Mouse (Mus musculus) kidney, postnatal 4 days (tissue): ENCODE results near the gene Pcid2.

Experiments used
- DNase-seq, 2 experiments: peaks; one replicate each; pipeline ENCODE4 v3.0.0; 2021; ENCODE audit warnings: mixed read lengths in 2 of 2

Pcid2 gene

DNA sequence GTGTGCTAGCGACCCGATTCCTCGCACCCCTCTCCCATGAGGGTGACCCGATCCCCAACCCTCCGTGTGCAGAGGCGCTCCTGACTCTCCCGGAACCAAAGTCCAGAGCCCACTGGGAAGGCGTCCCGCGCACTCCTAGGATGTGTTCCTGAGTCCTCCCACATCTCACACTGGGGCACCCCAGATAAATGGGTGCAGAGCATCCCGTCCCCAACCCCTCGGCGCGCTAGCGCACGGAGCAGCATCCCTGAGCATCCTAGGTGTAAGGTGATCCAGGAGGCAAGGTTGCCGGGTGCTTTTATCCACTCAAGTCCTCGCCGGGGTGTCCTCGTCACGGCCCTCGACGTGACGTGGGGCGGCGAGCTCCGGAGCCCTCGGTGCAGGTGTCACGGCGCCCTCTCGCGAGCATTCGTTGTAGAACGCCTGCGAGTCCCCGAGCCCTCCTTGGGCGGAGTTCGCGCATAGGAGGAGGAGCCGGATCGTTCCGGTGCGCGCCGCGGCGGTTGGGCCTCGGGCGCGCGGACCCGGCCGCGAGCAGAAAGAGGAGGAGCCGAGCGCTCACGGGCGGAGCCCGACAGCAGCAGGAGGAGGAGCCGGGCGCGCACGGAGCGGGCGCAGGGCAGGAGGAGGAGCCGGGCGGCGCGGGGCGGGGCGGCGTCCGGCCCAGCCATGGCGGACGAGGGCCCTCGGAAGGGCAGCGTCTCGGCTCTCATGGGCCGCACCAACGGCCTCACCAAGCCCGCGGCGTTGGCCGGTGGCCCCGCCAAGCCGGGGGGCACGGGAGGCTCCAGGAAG is at the start of gene Pcid2, which contains the start of gene Cul4a:
TSS of gene Pcid2 (minus strand) at position 373 of the 795 bp plus-strand sequence.
TSS of gene Cul4a (plus strand) at position 535 of the 795 bp plus-strand sequence.
- DNase-seq: peak; percentile 98 to 99

DNA sequence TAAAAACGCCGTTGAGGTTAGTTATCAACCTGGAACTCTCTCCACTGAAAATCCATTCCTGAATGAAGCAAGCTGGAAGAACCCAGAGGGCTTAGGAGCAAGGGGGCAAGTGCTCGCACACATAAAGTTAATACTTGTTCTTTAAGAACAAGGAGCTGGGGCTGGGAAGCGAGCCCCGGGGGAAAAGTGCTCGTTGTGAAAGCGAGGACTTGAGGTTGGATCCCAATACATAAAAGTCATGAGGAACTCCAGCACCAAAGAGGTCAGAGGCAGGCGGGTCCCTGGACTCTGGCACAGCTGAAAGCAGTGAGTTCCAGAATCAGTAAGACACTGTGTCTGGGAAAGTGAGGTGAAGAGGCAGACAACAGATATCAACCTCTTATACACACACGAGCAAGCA is 48.8 kb upstream of the Pcid2 start:
- no peak for DNase-seq

DNA sequence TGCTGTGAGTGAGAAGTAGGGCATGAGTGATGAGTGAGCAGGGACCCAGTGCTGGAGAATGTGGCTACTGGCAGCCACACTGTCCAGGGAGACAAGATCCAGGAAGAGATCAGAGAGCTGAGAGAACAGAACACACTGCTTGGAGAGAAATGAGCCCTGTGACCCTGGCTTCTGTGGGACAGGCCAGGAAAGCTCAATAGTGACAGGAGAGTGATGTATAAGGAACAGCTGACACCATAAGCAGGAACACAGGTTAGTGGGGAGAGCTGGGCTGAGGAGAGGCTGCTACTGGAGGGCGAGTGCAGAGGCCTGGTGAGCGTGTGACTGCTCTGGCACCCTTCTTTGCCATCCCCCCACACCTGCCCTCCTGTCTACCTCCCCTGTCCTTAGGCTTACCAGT is 45.7 kb upstream of the Pcid2 start:
- no peak for DNase-seq

DNA sequence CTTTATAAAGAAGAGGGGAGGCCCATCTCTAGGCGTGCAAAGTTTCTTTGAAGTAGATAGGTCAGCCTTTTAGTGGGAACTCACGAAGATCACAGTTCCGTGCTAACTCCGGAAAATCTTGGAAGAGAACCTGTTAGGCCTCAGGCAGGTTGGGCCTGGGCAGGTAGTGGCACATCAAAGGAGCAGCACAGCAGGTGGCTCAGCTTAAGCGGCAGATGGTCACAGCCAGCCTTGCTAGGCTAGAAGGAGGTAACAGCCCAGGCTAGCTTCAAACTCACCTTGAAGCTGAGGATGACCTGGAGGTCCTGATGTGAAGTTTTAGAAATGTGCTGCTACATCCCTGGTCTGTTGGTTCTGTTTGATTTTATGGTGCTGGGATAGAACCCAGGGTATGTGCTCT is 44.6 kb upstream of the Pcid2 start:
- DNase-seq: no peak

DNA sequence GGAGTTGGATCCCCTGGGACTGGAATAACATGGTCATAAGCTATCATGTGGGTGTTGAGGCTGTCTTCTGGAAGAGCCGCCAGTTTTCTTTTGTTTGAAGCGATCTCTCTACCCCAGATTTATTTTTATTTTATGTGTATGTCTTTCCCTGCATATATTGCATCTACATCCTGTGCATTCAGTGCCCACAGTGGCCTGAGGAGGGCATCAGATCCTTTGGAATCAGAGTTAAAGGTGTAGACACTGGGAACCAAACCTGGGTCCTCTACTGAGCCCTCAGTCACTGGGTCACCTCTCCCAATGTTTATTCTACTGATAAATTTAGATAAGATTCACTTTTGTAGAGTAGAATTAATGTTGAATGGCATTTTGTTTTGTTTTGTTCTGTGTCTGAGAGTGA is 44.0 kb upstream of the Pcid2 start:
- no peak for DNase-seq

DNA sequence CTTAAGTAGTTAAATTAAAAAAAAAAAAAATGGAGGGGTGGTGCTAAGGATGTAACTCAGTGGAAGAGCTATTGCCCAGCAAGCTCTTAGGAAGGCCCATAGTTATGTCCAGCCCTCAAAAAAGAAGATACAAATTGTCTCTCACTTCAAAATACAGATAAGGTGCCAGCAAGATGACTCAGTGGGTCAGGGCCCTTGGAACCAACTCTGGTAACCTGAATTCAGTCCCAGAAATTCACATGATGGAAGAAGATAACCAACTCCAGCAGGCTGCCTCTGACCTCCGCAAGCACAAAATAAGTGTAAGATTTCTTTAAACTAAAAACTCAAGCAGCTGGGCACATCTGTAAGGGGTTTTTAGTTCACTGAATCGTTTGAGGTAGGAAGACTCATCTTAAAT is 43.2 kb upstream of the Pcid2 start:
- DNase-seq: no peak

DNA sequence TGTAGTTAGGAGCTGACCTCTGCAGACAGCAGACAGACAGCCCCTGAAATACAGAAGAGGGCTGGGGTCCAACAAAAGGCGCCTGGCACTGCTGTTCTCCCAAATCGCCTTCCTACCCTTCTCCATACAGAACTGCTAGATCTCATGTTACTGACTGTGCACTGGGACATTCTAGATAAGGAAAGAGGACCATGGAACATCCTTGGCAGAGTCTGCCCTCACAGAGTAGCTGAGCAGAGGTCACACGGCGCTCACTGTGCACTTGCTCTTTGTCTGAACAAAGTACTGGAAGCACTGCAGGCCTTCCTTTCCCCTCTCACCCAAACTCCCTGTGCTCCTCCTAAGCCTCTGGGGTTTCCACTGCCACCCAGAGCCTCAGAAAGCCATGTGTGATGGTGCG is 36.4 kb upstream of the Pcid2 start:
- DNase-seq: no peak

DNA sequence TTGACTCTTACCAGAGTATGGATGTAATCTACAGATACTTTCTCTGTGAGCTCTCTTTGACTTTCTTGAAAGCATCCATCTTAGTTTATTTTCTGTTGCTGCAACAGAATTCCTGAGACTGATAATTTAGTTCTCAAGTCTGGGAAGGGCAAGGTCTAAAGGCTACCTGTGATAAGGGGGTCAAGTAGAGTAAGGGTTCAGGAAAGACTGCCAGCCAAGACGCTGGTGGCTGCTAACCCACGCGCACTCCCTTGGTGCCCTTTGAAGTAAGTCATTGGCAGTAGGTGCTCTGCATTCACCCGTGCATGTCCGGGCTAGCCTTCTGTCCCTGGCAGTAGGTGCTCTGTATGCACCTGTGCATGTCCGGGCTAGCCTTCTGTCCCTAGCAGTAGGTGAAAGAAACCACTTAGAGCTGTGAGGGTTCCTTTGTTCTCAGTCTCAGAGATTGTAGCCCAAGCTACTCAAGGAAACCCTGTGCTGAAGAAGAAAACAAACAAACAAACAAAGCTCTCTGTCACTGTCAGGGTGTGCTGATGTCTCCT is 34.5 kb upstream of the Pcid2 start:
- DNase-seq: no peak

DNA sequence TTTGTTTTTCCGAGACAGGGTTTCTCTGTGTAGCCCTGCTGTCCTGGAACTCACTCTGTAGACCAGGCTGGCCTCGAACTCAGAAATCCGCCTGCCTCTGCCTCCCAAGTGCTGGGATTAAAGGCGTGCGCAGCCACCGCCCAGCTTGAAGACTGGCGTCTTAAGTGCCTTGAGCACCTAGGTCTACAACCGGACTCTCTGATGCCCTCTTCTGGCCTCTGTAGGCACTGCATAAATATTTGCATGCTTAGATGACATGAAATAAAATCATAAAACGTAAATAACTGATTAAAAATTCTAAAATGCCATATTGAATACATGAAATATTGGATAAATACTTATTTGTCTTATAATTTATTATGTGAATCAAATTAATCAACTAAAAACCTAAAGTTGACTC is 27.0 kb upstream of the Pcid2 start:
- DNase-seq: peak; percentile 68 to 75

DNA sequence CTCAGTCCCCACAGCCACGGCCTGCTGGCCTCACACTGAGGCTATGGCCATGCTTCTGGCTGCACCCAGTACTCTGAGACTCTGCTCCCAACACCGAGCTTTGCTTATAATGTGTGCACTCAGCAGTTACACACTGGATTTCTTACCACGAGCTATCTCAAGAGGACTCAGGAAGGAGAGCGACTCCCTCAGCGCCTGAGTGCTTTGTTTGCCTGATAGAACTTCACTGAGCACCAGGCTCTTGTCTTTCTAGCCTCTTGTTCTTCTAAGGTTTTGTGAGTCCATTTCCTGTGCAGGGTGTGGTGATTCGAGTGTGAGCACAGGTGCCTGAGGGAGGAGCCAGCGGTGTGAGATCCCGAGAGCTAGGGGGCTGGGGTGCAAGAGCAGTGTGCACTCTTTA is 19.6 kb upstream of the Pcid2 start:
- DNase-seq: no peak

DNA sequence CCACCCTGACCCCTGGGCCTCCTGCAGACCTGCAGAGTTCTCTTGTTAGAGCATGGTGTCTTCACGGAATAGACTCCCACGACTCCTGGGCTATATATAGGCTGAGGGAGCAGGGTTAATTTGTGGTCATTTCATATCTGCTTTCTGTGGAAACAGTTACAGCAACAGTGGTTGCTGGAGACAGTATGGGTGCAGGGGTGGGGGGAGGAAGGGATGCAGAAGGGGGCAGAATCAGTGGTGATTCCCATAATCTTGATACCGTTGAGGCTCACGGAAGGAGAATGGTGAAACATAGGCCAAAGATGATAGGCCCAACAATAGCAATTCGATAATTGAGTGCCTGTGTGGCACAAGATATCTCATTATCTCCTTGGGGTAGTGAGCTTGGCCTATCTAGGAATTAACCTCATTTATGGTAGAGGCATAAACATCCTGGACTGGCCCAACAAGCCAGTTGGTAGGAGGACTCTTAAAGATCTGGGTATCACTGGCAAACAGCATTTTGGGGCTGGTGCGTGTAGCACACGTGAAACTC is 17.7 kb upstream of the Pcid2 start:
- DNase-seq: no peak

DNA sequence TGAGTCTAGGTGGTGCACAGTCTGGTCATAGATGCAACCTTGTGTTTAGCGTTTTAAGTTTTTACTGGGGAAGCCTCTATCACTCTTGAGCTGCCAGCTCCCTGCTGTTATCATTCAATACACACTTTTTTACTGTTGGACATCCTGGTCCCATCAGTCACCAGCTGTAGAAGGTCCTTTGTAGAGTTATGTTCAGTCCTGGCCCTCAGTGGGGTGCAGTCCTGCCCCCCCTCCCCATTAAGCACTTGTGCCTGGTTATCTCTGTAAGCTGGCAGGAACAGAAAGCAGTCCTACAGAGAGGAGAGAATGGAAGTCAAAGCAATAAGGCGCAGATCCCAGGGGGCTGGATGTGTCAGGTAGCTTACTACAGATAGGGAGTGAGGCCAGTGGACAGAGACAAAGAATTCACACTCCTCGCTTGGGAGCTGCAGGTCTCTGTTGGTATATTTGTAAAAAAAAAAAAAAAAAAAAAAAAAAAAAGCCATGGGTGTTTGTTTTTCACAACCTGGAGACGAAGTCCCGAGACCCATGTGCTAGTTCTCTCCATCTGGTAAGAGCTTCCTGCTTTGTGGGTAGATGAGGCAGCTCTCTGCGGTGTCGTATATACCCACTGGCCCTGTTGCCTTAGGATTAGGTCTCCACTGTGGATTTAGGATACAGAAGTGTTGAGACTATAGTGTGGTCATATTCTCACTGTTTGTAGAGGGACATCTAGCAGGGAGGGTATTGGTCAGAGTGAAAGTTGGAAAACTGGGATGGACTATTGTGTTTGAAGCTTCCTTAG is 15.8 kb upstream of the Pcid2 start:
- DNase-seq: no peak

DNA sequence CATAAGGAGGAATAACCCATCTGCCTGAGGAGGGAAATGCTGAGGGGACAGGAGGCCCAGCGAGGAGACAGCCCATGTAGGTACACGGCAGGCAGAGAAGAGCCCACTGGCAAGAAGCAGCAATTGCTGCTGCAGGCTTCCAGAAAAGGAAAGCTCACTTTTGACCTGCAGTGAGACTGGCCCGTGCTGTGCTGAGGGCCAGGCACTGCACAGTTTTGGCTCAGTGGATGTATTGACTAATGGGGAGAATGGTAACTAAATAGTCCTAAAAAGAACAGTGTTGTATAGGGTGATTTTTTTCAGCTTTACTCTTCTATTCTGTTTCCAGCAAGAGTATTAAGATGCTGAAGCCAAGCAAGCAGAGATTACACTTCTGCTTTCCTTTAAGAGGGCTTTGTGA is 13.3 kb upstream of the Pcid2 start:
- no peak for DNase-seq

DNA sequence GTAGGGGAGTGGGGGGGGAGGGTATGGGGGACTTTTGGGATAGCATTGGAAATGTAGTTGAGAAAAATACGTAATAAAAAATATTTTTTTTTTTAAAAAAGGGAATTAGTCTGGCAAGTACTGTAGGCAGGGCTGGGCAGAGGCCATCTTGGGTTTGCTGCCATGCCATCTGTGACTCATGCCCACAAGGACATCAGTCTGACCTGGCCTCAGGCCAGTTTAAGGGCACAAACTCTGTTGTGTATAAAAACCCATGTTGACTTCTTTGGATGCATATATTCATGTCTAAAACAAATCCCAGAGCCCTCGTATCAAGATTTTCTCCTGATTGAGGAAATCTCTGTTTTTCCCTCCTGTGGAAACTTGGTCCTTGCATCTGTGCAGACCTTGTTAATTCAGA is 11.8 kb upstream of the Pcid2 start:
- DNase-seq: no peak

DNA sequence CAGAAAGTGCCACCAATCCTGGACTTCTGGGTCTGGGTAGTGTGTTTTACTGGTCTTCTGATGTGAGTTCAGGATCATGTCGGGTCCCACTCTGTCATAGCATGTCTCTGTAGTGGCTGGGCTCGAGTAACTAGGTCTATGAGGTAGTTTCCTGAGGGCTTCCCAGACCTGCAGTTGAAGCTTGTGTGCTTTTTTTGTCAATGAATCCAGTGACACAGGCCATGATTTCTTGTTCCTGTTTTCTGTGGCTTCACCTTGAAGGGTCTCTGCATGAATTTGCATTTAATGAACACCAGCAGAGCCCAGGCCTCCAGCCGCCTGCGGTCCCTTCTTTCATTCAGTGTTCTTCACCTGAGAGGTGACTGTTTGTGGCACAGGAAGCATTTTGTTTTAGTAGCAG is 8.0 kb upstream of the Pcid2 start:
- DNase-seq: no peak

DNA sequence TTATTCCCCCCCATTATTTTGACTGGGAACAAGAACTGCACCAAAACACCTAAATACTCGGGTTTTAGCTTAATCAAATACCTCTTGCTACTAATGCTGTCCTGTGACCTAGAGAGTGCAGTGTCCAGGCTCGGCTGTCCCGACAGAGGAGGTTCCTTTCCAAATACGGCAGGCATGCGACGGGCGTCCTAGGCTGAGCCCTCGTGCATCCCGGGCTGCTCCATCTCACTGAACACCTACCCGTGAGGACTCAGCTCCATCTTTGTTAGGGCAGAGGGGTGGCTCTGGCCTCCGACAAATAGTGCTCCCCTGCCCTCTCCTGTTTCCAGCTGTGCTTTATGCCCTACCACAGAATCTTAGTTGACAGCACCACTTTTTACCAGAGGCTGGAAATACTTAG is 6.7 kb upstream of the Pcid2 start:
- DNase-seq: no peak

DNA sequence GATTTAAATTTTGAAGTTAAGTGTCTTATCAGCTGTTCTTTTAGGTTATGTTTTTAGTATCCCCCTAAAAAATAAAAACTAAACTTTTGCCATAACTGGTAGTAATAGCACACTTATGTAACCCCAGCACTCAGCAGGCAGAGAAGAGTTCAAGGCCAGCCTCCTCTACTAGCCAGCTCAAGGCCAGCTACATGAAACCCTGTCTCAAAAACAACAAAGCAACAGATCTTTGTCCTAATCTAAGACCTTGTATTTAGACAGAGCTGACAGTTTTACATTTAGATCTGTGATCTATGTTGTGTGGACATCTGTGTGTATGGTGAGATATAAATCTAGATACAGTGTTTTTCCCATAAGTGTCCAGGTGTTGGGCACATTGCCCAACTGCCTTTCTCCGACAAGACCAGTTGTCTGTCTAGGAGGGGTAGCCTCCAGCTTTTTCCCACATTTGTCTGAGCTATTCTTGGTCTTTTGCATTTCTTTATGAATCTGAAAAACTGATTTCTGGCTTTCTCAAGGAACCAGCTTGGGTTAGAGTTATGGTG is 4.2 kb upstream of the Pcid2 start:
- DNase-seq: no peak

DNA sequence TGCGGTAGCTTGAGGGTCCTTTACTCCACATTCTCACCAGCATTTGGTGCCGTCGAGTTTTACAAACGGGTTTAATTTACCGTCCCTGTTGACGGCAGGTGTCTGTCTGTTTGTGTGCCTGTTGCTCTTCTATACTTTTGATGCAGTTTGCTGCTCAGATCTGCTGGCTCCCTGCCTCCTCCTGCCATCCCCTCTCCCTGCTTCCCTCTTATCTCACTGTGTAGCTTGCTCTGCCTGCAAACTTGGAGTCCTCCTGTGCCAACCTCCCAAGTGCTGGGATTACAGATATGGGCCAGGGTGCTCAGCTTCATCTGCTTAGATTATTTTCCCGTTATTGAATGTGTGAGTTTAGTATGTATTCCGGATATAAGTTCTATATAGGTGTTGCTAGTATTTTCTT is 3.7 kb upstream of the Pcid2 start:
- DNase-seq: no peak

DNA sequence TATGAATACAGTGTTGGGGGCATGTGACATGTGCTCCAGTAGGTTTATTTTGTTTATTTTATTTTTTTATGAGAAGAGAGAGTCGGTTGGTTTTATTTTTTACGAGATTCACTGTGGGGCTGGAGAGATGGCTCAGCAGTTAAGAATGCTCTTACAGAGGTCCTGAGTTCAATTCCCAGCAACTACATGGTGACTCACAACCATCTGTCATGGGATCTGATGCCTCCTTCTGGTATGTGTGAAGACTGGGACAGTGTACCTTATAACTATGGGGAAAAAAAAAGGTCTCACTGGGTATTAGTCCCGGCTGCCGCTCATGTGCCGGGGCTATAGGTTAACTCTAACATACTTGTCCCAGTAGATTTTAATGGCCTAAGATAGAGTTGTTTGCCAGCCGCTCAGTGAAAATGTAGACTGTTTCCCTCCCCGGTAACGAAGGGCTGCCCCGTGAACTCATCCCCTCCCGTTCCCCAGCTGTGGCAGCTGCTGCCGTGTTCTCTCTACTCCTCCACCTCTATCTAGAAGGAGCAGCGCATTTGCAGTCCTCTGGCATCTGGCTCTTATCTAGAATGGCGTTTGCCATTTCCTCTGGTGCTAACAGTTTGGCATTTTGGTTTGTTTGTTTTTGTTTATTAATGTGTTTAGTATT is 2.9 kb upstream of the Pcid2 start:
- no peak for DNase-seq

DNA sequence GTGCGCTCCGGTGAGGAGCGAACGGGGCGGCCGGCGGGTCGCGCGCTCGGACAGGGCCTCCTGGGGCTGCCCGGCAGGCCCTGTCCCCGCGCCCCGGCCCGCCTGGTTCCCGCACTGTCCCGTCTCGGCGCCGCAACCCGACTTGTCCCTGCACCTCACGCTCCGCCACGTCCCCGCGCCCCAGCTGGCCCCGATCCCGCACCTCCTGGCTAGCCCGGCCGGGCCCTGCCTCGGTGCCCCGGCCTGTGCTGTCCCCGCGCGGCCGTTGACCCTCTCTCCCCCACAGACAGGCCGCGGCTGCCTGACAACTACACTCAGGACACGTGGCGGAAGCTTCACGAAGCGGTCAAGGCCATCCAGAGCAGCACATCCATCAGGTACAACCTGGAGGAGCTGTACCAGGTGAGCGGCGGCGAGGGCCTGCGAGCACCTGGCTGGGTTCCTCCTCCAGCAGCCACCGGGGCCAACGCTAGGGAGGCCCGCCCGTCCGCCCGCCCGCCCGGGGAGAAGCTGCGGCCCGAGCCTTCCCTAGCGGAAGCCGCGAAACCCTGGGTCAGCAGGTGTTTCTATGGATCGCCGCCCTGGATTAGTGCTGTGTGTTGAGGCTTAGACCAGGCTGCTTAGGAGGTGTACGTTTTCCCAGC is 771 bp upstream of the Pcid2 start:
- peak in 1 of 2 experiments; percentile 78 for DNase-seq

DNA sequence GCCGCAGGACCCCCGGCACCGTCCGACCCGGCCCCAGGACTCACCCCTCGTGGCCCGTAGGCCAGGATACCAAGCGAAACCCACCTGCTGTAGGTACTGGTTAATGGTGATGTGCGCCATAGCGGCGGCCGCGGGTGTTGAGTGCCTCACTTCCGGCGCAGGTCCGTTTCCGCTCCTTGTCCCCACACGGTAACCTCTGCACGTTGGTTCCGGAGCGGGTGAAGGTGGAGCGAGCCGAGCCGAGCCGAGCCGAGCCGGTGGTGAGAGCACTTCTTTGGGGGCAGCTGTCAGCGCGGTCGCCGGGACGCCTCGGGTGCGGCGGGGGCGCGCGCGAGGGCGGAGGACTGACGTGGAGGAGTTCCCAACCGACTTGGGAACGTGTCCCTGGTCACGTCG is 570 bp downstream of the Pcid2 start:
- DNase-seq: peak; percentile 95

DNA sequence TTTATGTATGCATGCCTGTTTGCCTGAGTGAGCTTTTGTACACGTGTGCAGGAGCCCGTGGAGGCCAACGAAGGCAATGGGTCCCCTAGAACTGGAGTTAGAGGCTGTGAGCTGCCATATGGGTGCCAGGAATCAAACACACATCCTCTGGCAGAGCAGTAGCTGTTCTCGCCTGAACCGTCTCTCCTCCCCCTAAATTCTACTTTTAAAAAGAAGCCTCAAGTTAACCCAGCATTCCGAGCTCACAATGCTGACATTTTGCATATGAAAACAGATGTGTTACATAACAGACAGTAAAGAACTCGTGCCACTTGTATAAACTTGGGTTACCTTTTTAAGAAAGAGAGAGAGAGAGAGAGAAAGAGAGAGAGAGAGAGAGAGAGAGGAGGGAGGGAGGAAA is 27.7 kb downstream of the Pcid2 start:
- no peak for DNase-seq
